Mouse (Mus musculus) cerebellum, adult 2 months (tissue): Measurements from ENCODE around the gene P2rx1.

ENCODE experiments used
- CTCF ChIP-seq: fragments of 200-500 bp; IDR thresholded peaks from 2 replicates; pipeline ENCODE4 v1.5.1; 2011; ENCODE audit warnings: low read depth, mild to moderate bottlenecking, control low read depth, low read length, moderate library complexity, borderline replicate concordance; ENCODE audit not compliant: insufficient read depth
- POLR2A ChIP-seq: fragments of 200-500 bp; IDR thresholded peaks from 2 replicates; pipeline ENCODE4 v1.6.1; 2011; ENCODE audit warnings: low read length, control low read depth, borderline replicate concordance; ENCODE audit not compliant: insufficient read depth

DNA sequence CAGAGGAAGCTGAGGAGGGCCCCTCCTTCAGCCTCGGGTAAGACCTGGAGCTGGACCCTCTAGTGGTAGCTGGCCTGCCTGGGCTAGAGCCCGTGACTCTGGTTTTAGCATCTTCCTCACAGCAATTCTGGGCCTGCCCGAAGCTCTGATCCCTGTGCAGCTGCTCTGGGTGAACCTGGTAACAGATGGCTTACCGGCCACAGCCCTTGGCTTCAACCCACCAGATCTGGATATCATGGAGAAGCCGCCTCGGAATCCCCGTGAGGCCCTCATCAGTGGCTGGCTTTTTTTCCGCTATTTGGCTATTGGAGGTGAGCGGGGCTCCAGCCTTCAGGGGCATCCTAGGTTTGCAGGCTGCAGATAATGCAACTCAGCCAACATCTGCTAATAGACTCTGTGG lies 16.4 kb upstream of the P2rx1 start:
- TF ChIP-seq CTCF (no peak), POLR2A (no peak)
